Comparison of ENCODE assay signal across 9 mouse cellular contexts in the genomic region with DNA sequence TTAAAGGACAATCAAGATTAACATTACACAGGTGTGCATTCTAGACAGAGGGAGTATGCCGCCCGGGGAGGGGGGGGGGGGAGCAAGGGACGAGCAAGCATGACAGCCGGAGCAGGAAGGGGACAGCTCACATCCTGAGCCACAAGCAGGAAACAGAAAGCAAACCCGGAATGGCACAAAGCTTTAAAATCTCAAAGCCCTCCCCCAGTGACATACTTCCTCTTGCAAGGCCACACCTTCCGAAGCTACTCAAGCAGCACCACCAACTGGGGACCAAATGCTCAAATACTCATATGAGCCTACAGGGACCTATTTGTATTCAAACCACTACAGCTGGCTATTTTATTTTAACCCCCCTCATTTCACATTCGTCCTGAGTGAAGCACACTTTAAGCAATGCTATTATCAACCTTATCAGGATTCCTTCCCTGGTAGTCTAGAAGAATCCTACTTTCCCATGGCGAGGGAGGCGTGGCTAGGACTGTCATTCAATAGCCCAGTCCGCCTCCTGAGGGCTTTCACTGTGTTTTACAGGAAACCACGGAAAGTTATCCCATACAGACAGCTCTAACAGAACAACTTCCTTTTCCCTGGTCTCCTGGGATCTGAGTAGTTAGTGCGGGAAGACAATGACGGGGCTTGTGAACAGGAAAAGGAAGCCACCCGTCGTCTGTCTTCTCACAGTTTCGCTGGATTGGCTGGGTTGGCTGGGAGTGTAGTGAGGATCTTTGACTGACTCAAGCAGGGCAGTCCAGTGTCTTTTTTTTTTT.
A peak's percentile ranks its signal among the peaks of the same experiment; 100 is the strongest.
DNase-seq lines count a peak whose midpoint lies in the region; ATAC-seq and TF ChIP-seq lines count a peak whose summit lies in the region.
"Had no signal": no experiment of that assay in that cellular context is flagged by ENCODE, and none has a peak within 500 bp of the region (broad histone marks: within the 10 kb centered on the region; RNA-seq: fewer than 3 reads in every experiment).

No protein-coding gene starts in this region.

- H3K9ac ChIP-seq in liver, embryonic 11.5 days (ENCODE audit: low read depth, low read length): no peak overlapping the region
- H3K9ac ChIP-seq in heart, embryonic 14.5 days (ENCODE audit: low read length): no peak overlapping the region
- no peak overlapping the region for H3K9ac ChIP-seq in kidney, postnatal 0 days (ENCODE audit: low read depth, low read length)
- H3K9ac ChIP-seq in neural tube, embryonic 15.5 days (replicated peaks): no peak overlapping the region
- H3K9ac ChIP-seq in forebrain, embryonic 16.5 days (replicated peaks; ENCODE audit: low read depth, low read length): no peak overlapping the region
- H3K9ac ChIP-seq: midbrain, embryonic 12.5 days had no signal

- H3K4me2 ChIP-seq in liver, embryonic 11.5 days: peak overlapping the region; percentile 29
- H3K4me2 ChIP-seq in heart, embryonic 14.5 days (ENCODE audit: low read length): peak overlapping the region; percentile 22; the same call in 1 of the 2 replicates
- H3K4me2 ChIP-seq in kidney, postnatal 0 days (ENCODE audit: low read length): no peak overlapping the region
- no peak overlapping the region for H3K4me2 ChIP-seq in neural tube, embryonic 15.5 days
- H3K4me2 ChIP-seq in forebrain, embryonic 16.5 days (ENCODE audit: low read length): no peak overlapping the region
- H3K4me2 ChIP-seq: midbrain, embryonic 12.5 days had no signal

- WGBS in liver, embryonic 11.5 days: 49% methylated on average over 15 of the region's 16 CpGs
- WGBS in heart, embryonic 14.5 days: 48% methylated on average over 16 of the region's 16 CpGs
- WGBS in kidney, postnatal 0 days: 60% methylated on average over 14 of the region's 16 CpGs
- WGBS in neural tube, embryonic 15.5 days: 50% methylated on average over 16 of the region's 16 CpGs
- WGBS in forebrain, embryonic 16.5 days: 75% methylated on average over 16 of the region's 16 CpGs

- TF ChIP-seq CTCF in kidney, postnatal 0 days (IDR thresholded peaks at IDR 0.05; ENCODE audit: low read depth): no peak

- H3K4me1 ChIP-seq in liver, embryonic 11.5 days (replicated peaks; ENCODE audit: control insufficient read depth, insufficient read depth, low read length): no peaks in the 10 kb centered on the region
- H3K4me1 ChIP-seq in heart, embryonic 14.5 days (ENCODE audit: control insufficient read depth in 2 of 2, insufficient read depth in 2 of 2, low read length in 2 of 2): peaks cover 4 to 7% of the 10 kb centered on the region in 2 experiments; a peak in 2 of 4 replicates
- no peaks in the 10 kb centered on the region for H3K4me1 ChIP-seq in kidney, postnatal 0 days (replicated peaks; ENCODE audit: insufficient read depth, low read length)
- H3K4me1 ChIP-seq in neural tube, embryonic 15.5 days: peaks cover 19% of the 10 kb centered on the region
- peaks cover 5% of the 10 kb centered on the region; the same call in 1 of the 2 replicates for H3K4me1 ChIP-seq in forebrain, embryonic 16.5 days (replicated peaks; ENCODE audit: control insufficient read depth, insufficient read depth, low read length)

- DNase-seq in liver, embryonic 11.5 days (ENCODE audit: low spot score): no peak
- DNase-seq in liver: no peak
- peak; percentile 84 for DNase-seq in kidney, postnatal 0 days (ENCODE audit: low spot score)
- no peak for DNase-seq in right cerebral cortex, postnatal 25 days

- no peaks in the 10 kb centered on the region for H3K36me3 ChIP-seq in liver, embryonic 11.5 days (ENCODE audit: control insufficient read depth, insufficient read depth, low read length)
- H3K36me3 ChIP-seq in heart, embryonic 14.5 days (ENCODE audit: control insufficient read depth, insufficient read depth, low read length): no peaks in the 10 kb centered on the region
- no peaks in the 10 kb centered on the region for H3K36me3 ChIP-seq in kidney, postnatal 0 days (ENCODE audit: insufficient read depth, low read length)
- no peaks in the 10 kb centered on the region for H3K36me3 ChIP-seq in neural tube, embryonic 15.5 days
- H3K36me3 ChIP-seq in forebrain, embryonic 16.5 days (ENCODE audit: control insufficient read depth, insufficient read depth): no peaks in the 10 kb centered on the region
- H3K36me3 ChIP-seq: midbrain, embryonic 12.5 days had no signal

- H3K9me3 ChIP-seq in liver, embryonic 11.5 days (ENCODE audit: control insufficient read depth, low read length): no peaks in the 10 kb centered on the region
- no peaks in the 10 kb centered on the region for H3K9me3 ChIP-seq in heart, embryonic 14.5 days (ENCODE audit: control insufficient read depth, low read length)
- no peaks in the 10 kb centered on the region for H3K9me3 ChIP-seq in kidney, postnatal 0 days (replicated peaks; ENCODE audit: low read length)
- H3K9me3 ChIP-seq in neural tube, embryonic 15.5 days (replicated peaks): no peaks in the 10 kb centered on the region
- no peaks in the 10 kb centered on the region for H3K9me3 ChIP-seq in forebrain, embryonic 16.5 days (ENCODE audit: control insufficient read depth, low read length)
- H3K9me3 ChIP-seq: midbrain, embryonic 12.5 days had no signal

- ATAC-seq in liver, embryonic 11.5 days (replicated peaks; ENCODE audit: low FRiP score): peak; percentile 53
- ATAC-seq in heart, embryonic 14.5 days (ENCODE audit: insufficient number of reproducible peaks, insufficient read depth, low FRiP score, low read depth): peak; percentile 77
- no peak; the same call in 1 of the 2 replicates for ATAC-seq in kidney, postnatal 0 days (replicated peaks; ENCODE audit: low FRiP score, low read depth)
- 0 out of 2 replicates have a peak, but pooled peaks have one; percentile 15 for ATAC-seq in neural tube, embryonic 15.5 days (ENCODE audit: low FRiP score)
- ATAC-seq in activated CD4-positive, CD25-positive, alpha-beta regulatory T cell, adult 4 months: no peak
- no peak for ATAC-seq in forebrain, embryonic 16.5 days

- H3K4me3 ChIP-seq in liver, embryonic 11.5 days (ENCODE audit: low read depth, low read length): no peak overlapping the region
- no peak overlapping the region for H3K4me3 ChIP-seq in heart, embryonic 14.5 days (ENCODE audit: control insufficient read depth in 1 of 2, insufficient read depth in 1 of 2, low read depth in 1 of 2, low read length in 2 of 2)
- H3K4me3 ChIP-seq in kidney, postnatal 0 days (replicated peaks; ENCODE audit: low read depth, low read length): no peak overlapping the region
- no peak overlapping the region for H3K4me3 ChIP-seq in neural tube, embryonic 15.5 days (replicated peaks)
- no peak overlapping the region for H3K4me3 ChIP-seq in forebrain, embryonic 16.5 days (replicated peaks; ENCODE audit: low read length)
- H3K4me3 ChIP-seq: midbrain, embryonic 12.5 days had no signal

- no peaks in the 10 kb centered on the region for H3K27me3 ChIP-seq in liver, embryonic 11.5 days (replicated peaks; ENCODE audit: control insufficient read depth, insufficient read depth, low read length)
- H3K27me3 ChIP-seq in heart, embryonic 14.5 days (ENCODE audit: control insufficient read depth, insufficient read depth, low read length): no peaks in the 10 kb centered on the region
- H3K27me3 ChIP-seq in kidney, postnatal 0 days (ENCODE audit: insufficient read depth, low read length): no peaks in the 10 kb centered on the region
- no peaks in the 10 kb centered on the region for H3K27me3 ChIP-seq in neural tube, embryonic 15.5 days (replicated peaks)
- H3K27me3 ChIP-seq in forebrain, embryonic 16.5 days (replicated peaks; ENCODE audit: control insufficient read depth, insufficient read depth, low read length): no peaks in the 10 kb centered on the region
- H3K27me3 ChIP-seq: midbrain, embryonic 12.5 days had no signal

- no peak overlapping the region for H3K27ac ChIP-seq in liver, embryonic 11.5 days (ENCODE audit: low read depth, low read length)
- peak overlapping the region; percentile 64 to 71; a peak in 3 of 4 replicates for H3K27ac ChIP-seq in heart, embryonic 14.5 days (replicated peaks in 1 of 2; ENCODE audit: control insufficient read depth in 1 of 2, insufficient read depth in 1 of 2, low read depth in 2 of 2, low read length in 2 of 2)
- no peak overlapping the region for H3K27ac ChIP-seq in kidney, postnatal 0 days
- no peak overlapping the region for H3K27ac ChIP-seq in neural tube, embryonic 15.5 days (replicated peaks)
- H3K27ac ChIP-seq in forebrain, embryonic 16.5 days (ENCODE audit: low read length): no peak overlapping the region
- H3K27ac ChIP-seq: midbrain, embryonic 12.5 days had no signal

Comparison
In these comparisons a context has a peak if more than half of its experiments do, and no peak if none do; other contexts are left out.
1. ATAC-seq: peak in liver, embryonic 11.5 days (single experiment), heart, embryonic 14.5 days (single experiment) and neural tube, embryonic 15.5 days (single experiment); none in kidney, postnatal 0 days (single experiment), activated CD4-positive, CD25-positive, alpha-beta regulatory T cell, adult 4 months (single experiment) and forebrain, embryonic 16.5 days (single experiment).
2. H3K27ac ChIP-seq: peak in heart, embryonic 14.5 days (2 of 2); none in liver, embryonic 11.5 days (single experiment), kidney, postnatal 0 days (single experiment), neural tube, embryonic 15.5 days (single experiment) and forebrain, embryonic 16.5 days (single experiment).
3. H3K4me2 ChIP-seq: peak in liver, embryonic 11.5 days (single experiment) and heart, embryonic 14.5 days (single experiment); none in kidney, postnatal 0 days (single experiment), neural tube, embryonic 15.5 days (single experiment) and forebrain, embryonic 16.5 days (single experiment).